Mouse (Mus musculus) testis, adult 2 months (tissue): ENCODE results near the gene Pla2g2e. TPM values are rescaled to one million over a fixed set of nuclear protein-coding genes. Genes with fewer than 3 reads are reported as not detected.
"Not testable (repeated sequence)": the region's sequence is repeated elsewhere in the genome, so short reads cannot be mapped to it uniquely, and the experiment has no call there.

Source experiments
- H3K27ac ChIP-seq: fragments of 200-500 bp; 2 replicates; pipeline ENCODE4 v1.5.1; 2012; ENCODE audit warnings: low read depth, low read length; ENCODE audit not compliant: control insufficient read depth, insufficient read depth
- H3K27me3 ChIP-seq: fragments of 200-500 bp; 2 replicates; pipeline ENCODE4 v1.6.1; 2012; ENCODE audit warnings: mild to moderate bottlenecking, low read length, moderate library complexity; ENCODE audit not compliant: control insufficient read depth, insufficient read depth
- H3K36me3 ChIP-seq: fragments of 200-500 bp; 2 replicates; pipeline ENCODE4 v1.6.1; 2012; ENCODE audit warnings: mild to moderate bottlenecking, low read length; ENCODE audit not compliant: control insufficient read depth, insufficient read depth
- H3K4me1 ChIP-seq: fragments of 200-500 bp; 2 replicates; pipeline ENCODE4 v1.6.1; 2012; ENCODE audit warnings: low read length; ENCODE audit not compliant: control insufficient read depth, insufficient read depth
- H3K4me3 ChIP-seq: fragments of 200-500 bp; 2 replicates; pipeline ENCODE4 v1.5.1; 2012; ENCODE audit warnings: low read depth, mild to moderate bottlenecking, low read length, moderate library complexity, mixed read lengths; ENCODE audit not compliant: control insufficient read depth
- CTCF ChIP-seq: fragments of 200-500 bp; IDR thresholded peaks from 2 replicates; pipeline ENCODE4 v1.5.1; 2012; ENCODE audit warnings: low read depth, mild to moderate bottlenecking, inconsistent platforms, low read length, moderate library complexity; ENCODE audit not compliant: control insufficient read depth, insufficient read depth, insufficient replicate concordance
- POLR2A ChIP-seq: fragments of 200-500 bp; IDR thresholded peaks from 2 replicates; pipeline ENCODE4 v1.6.1; 2012; ENCODE audit warnings: low read depth, mild to moderate bottlenecking, inconsistent platforms, low read length, moderate library complexity; ENCODE audit not compliant: control insufficient read depth
- polyA plus RNA-seq: library from polyadenylated mRNA; depleted of rRNA; stranded (reverse); fragments of >200 nt; gene quantifications from 2 replicates; pipeline ENCODE4 v1.2.3, GENCODE M21; 2012

Pla2g2e gene
- polyA plus RNA-seq, 1 experiment: not detected

GRCm38 (mm10) chr4:138866413-138866812 is 11.3 kb upstream of the Pla2g2e start:
- Histone ChIP-seq H3K36me3 (no peaks in the 10 kb centered on the region), H3K4me3 (no peak overlapping the region), H3K27ac (no peak overlapping the region), H3K27me3 (no peaks in the 10 kb centered on the region), H3K4me1 (peaks cover 3% of the 10 kb centered on the region)
- TF ChIP-seq POLR2A: no peak
- TF ChIP-seq CTCF: peak; percentile 72; the same call in 1 of the 2 replicates

- Histone ChIP-seq H3K4me1 (no peaks in the 10 kb centered on the region), H3K36me3 (no peaks in the 10 kb centered on the region), H3K4me3 (no peak overlapping the region), H3K27ac (no peak overlapping the region), H3K27me3 (no peaks in the 10 kb centered on the region)
- TF ChIP-seq POLR2A: no peak
Measured at GRCm38 (mm10) chr4:138868666-138869065, 9.1 kb upstream of the Pla2g2e start.

- H3K4me1 ChIP-seq: no peaks in the 10 kb centered on the region
- H3K27me3 ChIP-seq: no peaks in the 10 kb centered on the region
- no peak for TF ChIP-seq CTCF
- no peak for TF ChIP-seq POLR2A
- H3K36me3 ChIP-seq: no peaks in the 10 kb centered on the region
- no peak within 1 kb of the TSS for H3K4me3 ChIP-seq
- no peak within 1 kb of the TSS for H3K27ac ChIP-seq
Measured at GRCm38 (mm10) chr4:138873864-138874263, 3.9 kb upstream of the Pla2g2e start, which contains the start of gene Gm13030. Gm13030 (minus strand) TSS chr4:138873964.

GRCm38 (mm10) chr4:138875275-138875674 is 2.5 kb upstream of the Pla2g2e start:
- H3K27me3 ChIP-seq, H3K36me3 ChIP-seq, H3K4me3 ChIP-seq, H3K4me1 ChIP-seq, H3K27ac ChIP-seq: not testable (repeated sequence)

GRCm38 (mm10) chr4:138875986-138876385 is 1.8 kb upstream of the Pla2g2e start:
- Histone ChIP-seq H3K36me3 (no peaks in the 10 kb centered on the region), H3K4me3 (no peak overlapping the region), H3K27ac (no peak overlapping the region), H3K27me3 (no peaks in the 10 kb centered on the region), H3K4me1 (no peaks in the 10 kb centered on the region)
- no peak for TF ChIP-seq POLR2A
- TF ChIP-seq CTCF: no peak

GRCm38 (mm10) chr4:138878783-138879182 is 1.0 kb downstream of the Pla2g2e start:
- no peaks in the 10 kb centered on the region for H3K36me3 ChIP-seq
- H3K27ac ChIP-seq: no peak overlapping the region
- TF ChIP-seq POLR2A (no peak), CTCF (no peak)
- no peak overlapping the region for H3K4me3 ChIP-seq
- H3K4me1 ChIP-seq: no peaks in the 10 kb centered on the region
- no peaks in the 10 kb centered on the region for H3K27me3 ChIP-seq

- TF ChIP-seq POLR2A (no peak), CTCF (no peak)
- no peaks in the 10 kb centered on the region for H3K36me3 ChIP-seq
- no peak overlapping the region for H3K27ac ChIP-seq
- H3K4me1 ChIP-seq: no peaks in the 10 kb centered on the region
- H3K27me3 ChIP-seq: no peaks in the 10 kb centered on the region
- no peak overlapping the region for H3K4me3 ChIP-seq
Measured at GRCm38 (mm10) chr4:138879808-138880207, 2.1 kb downstream of the Pla2g2e start.

GRCm38 (mm10) chr4:138880811-138881584 is 3.3 kb downstream of the Pla2g2e start:
- TF ChIP-seq CTCF (no peak), POLR2A (no peak)
- H3K4me3 ChIP-seq: no peak overlapping the region
- no peak overlapping the region for H3K27ac ChIP-seq
- no peaks in the 10 kb centered on the region for H3K4me1 ChIP-seq
- H3K27me3 ChIP-seq: no peaks in the 10 kb centered on the region
- H3K36me3 ChIP-seq: no peaks in the 10 kb centered on the region
